Mouse (Mus musculus): ENCODE data around the gene Rubcn. TPM values are rescaled to one million over a fixed set of nuclear protein-coding genes. Genes with fewer than 3 reads are reported as not detected.
A peak's percentile ranks its signal among the peaks of the same experiment; 100 is the strongest.

The Rubcn gene
- total and polyA plus RNA-seq, 3 experiments, result 27.7 to 40.4 (median 28.0) TPM

DNA sequence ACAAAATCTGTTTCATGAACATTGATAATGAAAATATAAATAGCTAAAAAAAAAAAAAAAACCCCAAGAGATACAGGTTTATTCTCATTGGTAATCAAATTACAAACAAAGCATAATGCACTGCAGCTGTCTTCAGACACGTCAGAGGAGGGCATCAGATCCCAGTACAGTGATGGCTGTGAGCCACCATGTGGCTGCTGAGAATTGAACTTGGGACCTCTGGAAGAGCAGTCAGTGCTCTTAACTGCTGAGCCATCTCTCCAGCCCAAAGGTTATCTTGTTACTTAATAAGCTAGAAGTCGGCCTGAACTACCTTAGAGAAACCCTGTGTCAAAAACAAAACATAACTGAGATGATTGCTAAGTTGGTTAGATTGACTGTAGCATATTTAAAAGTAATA, 12.3 kb upstream of the Rubcn start:
- DNase-seq (ENCODE audit: extremely low read depth), result no peak
- Histone ChIP-seq H3K4me2 (ENCODE audit: insufficient read depth, low read depth, poor library complexity, severe bottlenecking) (no peak overlapping the region), H3K4me1 (ENCODE audit: control insufficient read depth in 1 of 2, insufficient read depth in 2 of 2) (peaks cover 0 to 20% of the 10 kb centered on the region in 2 experiments; a peak in 2 of 4 replicates), H3K27me3 (replicated peaks) (no peaks in the 10 kb centered on the region), H3K27ac (ENCODE audit: insufficient read depth, low read depth) (no peak overlapping the region), H3K79me2 (replicated peaks; ENCODE audit: control insufficient read depth, extremely low read depth, insufficient read depth, poor library complexity, severe bottlenecking) (peaks cover 27% of the 10 kb centered on the region), H3K4me3 (replicated peaks in 1 of 3; ENCODE audit: low read depth in 2 of 3, low read length in 2 of 3, poor library complexity in 1 of 3) (no peak overlapping the region), H3K9ac (ENCODE audit: insufficient read depth, low read depth) (no peak overlapping the region), H3K36me3 (replicated peaks in 1 of 2; ENCODE audit: control insufficient read depth in 1 of 2, insufficient read depth in 1 of 2, low read length in 1 of 2) (peaks cover 57 to 89% of the 10 kb centered on the region in 2 experiments), H3K9me3 (replicated peaks; ENCODE audit: low read length) (no peaks in the 10 kb centered on the region)
- in situ Hi-C loops (cut with MboI; ENCODE audit: low pct_ligation_motif_present, low pct_unique_long_range_greater_than_20kb, low sequenced_read_pairs) (no loop called here), dilution Hi-C loops (cut with MboI; ENCODE audit: extremely low pct_ligation_motif_present, extremely low pct_unique_long_range_greater_than_20kb, low sequenced_read_pairs) (no loop called here)
- TF ChIP-seq POLR2A (IDR thresholded peaks at IDR 0.05; ENCODE audit: low read depth, low read length) (no peak), CTCF (conservative IDR thresholded peaks at IDR 0.05 in 1 of 2, IDR thresholded peaks at IDR 0.05 in 1 of 2; ENCODE audit: low read depth in 2 of 2, low read length in 2 of 2) (peak in 1 of 2 experiments; percentile 24; a peak in 1 of 4 replicates)

DNA sequence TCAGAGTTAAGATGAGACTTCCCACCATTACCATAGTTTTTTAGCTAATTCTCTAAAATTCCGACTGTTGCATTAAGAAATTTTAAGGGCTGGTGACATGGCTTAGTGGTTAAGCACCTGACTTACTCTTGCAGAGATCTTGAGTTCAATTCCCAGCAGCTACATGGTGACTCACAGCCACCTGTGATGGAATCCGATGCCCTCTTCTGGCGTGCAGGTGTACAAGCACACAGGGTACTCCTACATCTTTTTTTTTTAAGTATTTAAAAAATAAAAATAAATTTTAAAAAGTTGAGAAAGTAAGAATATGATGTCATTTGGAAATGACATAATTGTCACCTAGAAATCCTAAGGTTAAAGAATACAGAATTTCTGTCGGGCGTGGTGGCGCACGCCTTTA, 10.4 kb upstream of the Rubcn start:
- no peak overlapping the region for H3K4me3 ChIP-seq (replicated peaks in 1 of 3; ENCODE audit: low read depth in 2 of 3, low read length in 2 of 3, poor library complexity in 1 of 3)
- H3K4me2 ChIP-seq (ENCODE audit: insufficient read depth, low read depth, poor library complexity, severe bottlenecking), result no peak overlapping the region
- peaks cover 47 to 89% of the 10 kb centered on the region in 2 experiments for H3K36me3 ChIP-seq (replicated peaks in 1 of 2; ENCODE audit: control insufficient read depth in 1 of 2, insufficient read depth in 1 of 2, low read length in 1 of 2)
- H3K9ac ChIP-seq (ENCODE audit: insufficient read depth, low read depth), result no peak overlapping the region
- in situ Hi-C loops (cut with MboI; ENCODE audit: low pct_ligation_motif_present, low pct_unique_long_range_greater_than_20kb, low sequenced_read_pairs) (no loop called here), dilution Hi-C loops (cut with MboI; ENCODE audit: extremely low pct_ligation_motif_present, extremely low pct_unique_long_range_greater_than_20kb, low sequenced_read_pairs) (no loop called here)
- no peak overlapping the region for H3K27ac ChIP-seq (ENCODE audit: insufficient read depth, low read depth)
- no peak for DNase-seq (ENCODE audit: extremely low read depth)
- peaks cover 0 to 28% of the 10 kb centered on the region in 2 experiments; a peak in 2 of 4 replicates for H3K4me1 ChIP-seq (ENCODE audit: control insufficient read depth in 1 of 2, insufficient read depth in 2 of 2)
- no peaks in the 10 kb centered on the region for H3K27me3 ChIP-seq (replicated peaks)
- TF ChIP-seq JUND (conservative IDR thresholded peaks at IDR 0.05; ENCODE audit: low read depth, low read length) (peak; percentile 58), GABPA (IDR thresholded peaks at IDR 0.05; ENCODE audit: insufficient replicate concordance, low read depth, low read length) (no peak), ZC3H11A (IDR thresholded peaks at IDR 0.05; ENCODE audit: low read depth, low read length) (peak; percentile 62), ZNF384 (IDR thresholded peaks at IDR 0.05; ENCODE audit: low read depth, low read length) (peak; percentile 71), POLR2A (IDR thresholded peaks at IDR 0.05; ENCODE audit: low read depth, low read length) (no peak), BHLHE40 (IDR thresholded peaks at IDR 0.05; ENCODE audit: low read depth, low read length) (no peak), CHD1 (IDR thresholded peaks at IDR 0.05; ENCODE audit: low read depth, low read length) (no peak), MEF2A (IDR thresholded peaks at IDR 0.05; ENCODE audit: borderline replicate concordance, low read depth, low read length) (no peak), MXI1 (IDR thresholded peaks at IDR 0.05; ENCODE audit: low read depth, low read length) (no peak), NELFE (IDR thresholded peaks at IDR 0.05; ENCODE audit: low read depth, low read length) (no peak), SIN3A (IDR thresholded peaks at IDR 0.05; ENCODE audit: low read length) (no peak), RCOR1 (conservative IDR thresholded peaks at IDR 0.05; ENCODE audit: low read depth, low read length) (no peak), CTCF (conservative IDR thresholded peaks at IDR 0.05 in 1 of 2, IDR thresholded peaks at IDR 0.05 in 1 of 2; ENCODE audit: low read depth in 2 of 2, low read length in 2 of 2) (peak; percentile 7 to 76; a peak in 2 of 4 replicates), UBTF (IDR thresholded peaks at IDR 0.05; ENCODE audit: low read depth, low read length) (no peak), ZMIZ1 (IDR thresholded peaks at IDR 0.05; ENCODE audit: low read depth, low read length) (no peak), IRF4 (IDR thresholded peaks at IDR 0.05; ENCODE audit: low read depth, low read length) (0 out of 2 replicates have a peak, but pooled peaks have one; percentile 22), MAZ (IDR thresholded peaks at IDR 0.05; ENCODE audit: low read depth, low read length) (no peak), POLR2AphosphoS2 (IDR thresholded peaks at IDR 0.05; ENCODE audit: low read depth, low read length) (no peak), MYC (IDR thresholded peaks at IDR 0.05; ENCODE audit: low read depth, low read length) (no peak), JUN (IDR thresholded peaks at IDR 0.05; ENCODE audit: insufficient read depth, low read depth, low read length) (0 out of 2 replicates have a peak, but pooled peaks have one; percentile 34), TCF12 (IDR thresholded peaks at IDR 0.05; ENCODE audit: low read depth, low read length) (no peak), TBP (conservative IDR thresholded peaks at IDR 0.05; ENCODE audit: low read depth, low read length) (no peak), MAX (IDR thresholded peaks at IDR 0.05; ENCODE audit: low read length) (no peak), EP300 (IDR thresholded peaks at IDR 0.05; ENCODE audit: low read length) (no peak), ELF1 (IDR thresholded peaks at IDR 0.05; ENCODE audit: low read depth, low read length) (no peak), KAT2A (IDR thresholded peaks at IDR 0.05; ENCODE audit: insufficient replicate concordance, low read length) (no peak), MAFK (IDR thresholded peaks at IDR 0.05; ENCODE audit: insufficient replicate concordance, low read length) (no peak), ETS1 (conservative IDR thresholded peaks at IDR 0.05; ENCODE audit: low read depth, low read length) (no peak), RAD21 (IDR thresholded peaks at IDR 0.05; ENCODE audit: low read depth, low read length) (peak; percentile 62), SMC3 (IDR thresholded peaks at IDR 0.05; ENCODE audit: low read depth, low read length) (peak; percentile 76), HCFC1 (IDR thresholded peaks at IDR 0.05; ENCODE audit: low read depth, low read length) (no peak), PAX5 (IDR thresholded peaks at IDR 0.05; ENCODE audit: low read length) (no peak)
- no peaks in the 10 kb centered on the region for H3K9me3 ChIP-seq (replicated peaks; ENCODE audit: low read length)
- peaks cover 38% of the 10 kb centered on the region for H3K79me2 ChIP-seq (replicated peaks; ENCODE audit: control insufficient read depth, extremely low read depth, insufficient read depth, poor library complexity, severe bottlenecking)
